Mouse (Mus musculus) left cerebral cortex, postnatal 25 days (tissue): ENCODE measurements around the gene Tbc1d8. TPM values are rescaled to one million over a fixed set of nuclear protein-coding genes. Genes with fewer than 3 reads are reported as not detected.
A peak's percentile ranks its signal among the peaks of the same experiment; 100 is the strongest.

ENCODE experiments used
- DNase-seq, 2 experiments: peaks; one replicate each; pipeline ENCODE4 v3.0.0; 2022; ENCODE audit warnings: low spot score in 2 of 2, mixed read lengths in 1 of 2
- intact Hi-C: fragments of 180-260 bp; cut with DNase I; formaldehyde crosslinking; loops from one replicate; pipeline ENCODE4 v1.15.1; 2025
- total RNA-seq, 2 experiments: library from RNA; stranded (reverse); gene quantifications; 2 replicates each; pipeline ENCODE4 v1.2.3; 2021

Gene Tbc1d8
- total RNA-seq, 2 experiments from 2014 or later: 14.2 to 23.3 TPM

GRCm38 (mm10) chr1:39482115-39482815 lies 3.7 kb upstream of the Tbc1d8 start:
- no peak for DNase-seq
- intact Hi-C loops: no loop called here

GRCm38 (mm10) chr1:39479254-39479653 lies 699 bp upstream of the Tbc1d8 start:
- DNase-seq: no peak
- intact Hi-C loops: loop anchor here (5.0 kb wide), 1 partner anchor 37 kb away; no protein-coding TSS in a partner anchor

GRCm38 (mm10) chr1:39478896-39479200 lies 293 bp upstream of the Tbc1d8 start:
- intact Hi-C loops: loop anchor here (5.0 kb wide), 1 partner anchor 37 kb away; no protein-coding TSS in a partner anchor
- DNase-seq: no peak

- intact Hi-C loops: loop anchor here (5.0 kb wide), 1 partner anchor 35 kb away; no protein-coding TSS in a partner anchor
- no peak for DNase-seq
These were observed 1.5 kb downstream of the Tbc1d8 start for GRCm38 (mm10) chr1:39477064-39477463.

- intact Hi-C loops: loop anchor here (5.0 kb wide), 1 partner anchor 34 kb away; no protein-coding TSS in a partner anchor
These were observed 2.2 kb downstream of the Tbc1d8 start for GRCm38 (mm10) chr1:39476341-39476740.

GRCm38 (mm10) chr1:39474516-39474915 lies 4.0 kb downstream of the Tbc1d8 start:
- DNase-seq: no peak
- intact Hi-C loops: no loop called here

More at GRCm38 (mm10) chr1:39476341-39476740, 2.2 kb downstream of the Tbc1d8 start:
- DNase-seq: no peak

GRCm38 (mm10) chr1:39471298-39471902 lies 7.2 kb downstream of the Tbc1d8 start:
- DNase-seq: no peak
- intact Hi-C loops: no loop called here

GRCm38 (mm10) chr1:39468982-39469381 lies 9.6 kb downstream of the Tbc1d8 start:
- no peak for DNase-seq

GRCm38 (mm10) chr1:39466526-39466925 lies 12.0 kb downstream of the Tbc1d8 start:
- intact Hi-C loops: no loop called here
- DNase-seq: no peak

More at GRCm38 (mm10) chr1:39468982-39469381, 9.6 kb downstream of the Tbc1d8 start:
- intact Hi-C loops: no loop called here

- intact Hi-C loops: no loop called here
- DNase-seq: no peak
These were observed 13.8 kb downstream of the Tbc1d8 start for GRCm38 (mm10) chr1:39464760-39465159.

GRCm38 (mm10) chr1:39462937-39463444 lies 15.6 kb downstream of the Tbc1d8 start:
- intact Hi-C loops: no loop called here
- DNase-seq: no peak

- peak; percentile 64 to 82 for DNase-seq
- intact Hi-C loops: no loop called here
These were observed 16.5 kb downstream of the Tbc1d8 start for GRCm38 (mm10) chr1:39462036-39462435.

- intact Hi-C loops: loop anchor here (2.0 kb wide), 1 partner anchor 14 kb away; no protein-coding TSS in a partner anchor
- DNase-seq: no peak
These were observed 18.1 kb downstream of the Tbc1d8 start for GRCm38 (mm10) chr1:39460495-39460894.

GRCm38 (mm10) chr1:39457887-39458874 lies 20.4 kb downstream of the Tbc1d8 start:
- DNase-seq: no peak
- intact Hi-C loops: no loop called here

GRCm38 (mm10) chr1:39456421-39456853 lies 22.1 kb downstream of the Tbc1d8 start:
- intact Hi-C loops: no loop called here
- no peak for DNase-seq

GRCm38 (mm10) chr1:39455350-39456023 lies 23.1 kb downstream of the Tbc1d8 start:
- intact Hi-C loops: no loop called here
- no peak for DNase-seq

- no peak for DNase-seq
- intact Hi-C loops: no loop called here
These were observed 23.8 kb downstream of the Tbc1d8 start for GRCm38 (mm10) chr1:39454783-39455175.

GRCm38 (mm10) chr1:39454108-39454782 lies 24.3 kb downstream of the Tbc1d8 start:
- DNase-seq: no peak
- intact Hi-C loops: no loop called here

- no peak for DNase-seq
- intact Hi-C loops: no loop called here
These were observed 26.4 kb downstream of the Tbc1d8 start for GRCm38 (mm10) chr1:39452203-39452602.
